Comparison of ENCODE assay signal across 8 mouse cellular contexts in genomic region chr11:82889524-82890341, GRCm38 (mm10). TPM values are rescaled to one million over a fixed set of nuclear protein-coding genes. Genes with fewer than 3 reads are reported as not detected.
DNase-seq lines count a peak whose midpoint lies in the region; ATAC-seq and TF ChIP-seq lines count a peak whose summit lies in the region.

No protein-coding gene starts in this region.

- H3K9ac ChIP-seq in forebrain, embryonic 12.5 days: peak overlapping the region; percentile 66
- H3K9ac ChIP-seq in intestine, embryonic 16.5 days (ENCODE audit: low read depth, low read length): peak overlapping the region; percentile 86
- H3K9ac ChIP-seq in lung, postnatal 0 days (replicated peaks; ENCODE audit: low read depth): peak overlapping the region; percentile 74
- peak overlapping the region; percentile 69 for H3K9ac ChIP-seq in stomach, embryonic 14.5 days (replicated peaks; ENCODE audit: low read depth, low read length)

- H3K27ac ChIP-seq in forebrain, embryonic 12.5 days: peak overlapping the region; percentile 43; the same call in 1 of the 2 replicates
- H3K27ac ChIP-seq in intestine, embryonic 16.5 days (ENCODE audit: low read length): peak overlapping the region; percentile 64
- peak overlapping the region; percentile 54 for H3K27ac ChIP-seq in lung, postnatal 0 days (ENCODE audit: low read length)
- H3K27ac ChIP-seq in stomach, embryonic 14.5 days (ENCODE audit: low read length): no peak overlapping the region; the same call in 1 of the 2 replicates

- peak; percentile 51 for DNase-seq in retina, postnatal 1 day
- DNase-seq in retina, embryonic 14.5 days (ENCODE audit: low spot score): no peak
- peak; percentile 34 for DNase-seq in lung, postnatal 0 days (ENCODE audit: low spot score)
- no peak for DNase-seq in layer of hippocampus, postnatal 14 days (ENCODE audit: low spot score in 2 of 2)

- peak overlapping the region; percentile 83 for H3K4me2 ChIP-seq in forebrain, embryonic 12.5 days
- H3K4me2 ChIP-seq in intestine, embryonic 16.5 days (ENCODE audit: low read depth, low read length): peak overlapping the region; percentile 89
- H3K4me2 ChIP-seq in lung, postnatal 0 days (replicated peaks; ENCODE audit: low read depth, low read length): peak overlapping the region; percentile 76
- peak overlapping the region; percentile 78 for H3K4me2 ChIP-seq in stomach, embryonic 14.5 days (replicated peaks; ENCODE audit: low read depth, low read length)

- 6% methylated on average over 31 of the region's 31 CpGs for WGBS in forebrain, embryonic 12.5 days
- 6% methylated on average over 30 of the region's 31 CpGs for WGBS in intestine, embryonic 16.5 days
- 2% methylated on average over 30 of the region's 31 CpGs for WGBS in lung, postnatal 0 days
- 6% methylated on average over 30 of the region's 31 CpGs for WGBS in stomach, embryonic 14.5 days

- TF ChIP-seq CTCF in lung, postnatal 0 days (IDR thresholded peaks at IDR 0.05): no peak

- peak; percentile 38 for ATAC-seq in activated CD4-positive, CD25-positive, alpha-beta regulatory T cell, adult 4 months
- peak; percentile 62 for ATAC-seq in forebrain, embryonic 12.5 days (ENCODE audit: low FRiP score)
- peak; percentile 67 for ATAC-seq in intestine, embryonic 16.5 days
- ATAC-seq in lung, postnatal 0 days: peak; percentile 32
- peak; percentile 19; the same call in 1 of the 2 replicates for ATAC-seq in stomach, embryonic 14.5 days (ENCODE audit: insufficient number of reproducible peaks, insufficient read depth, low FRiP score, low read depth)

- TF ChIP-seq EP300 in lung, postnatal 0 days (IDR thresholded peaks at IDR 0.05): no peak

- peaks cover 20% of the 10 kb centered on the region for H3K4me1 ChIP-seq in forebrain, embryonic 12.5 days
- peaks cover 14% of the 10 kb centered on the region; the same call in 1 of the 2 replicates for H3K4me1 ChIP-seq in intestine, embryonic 16.5 days (ENCODE audit: control insufficient read depth, insufficient read depth, low read length)
- peaks cover 5% of the 10 kb centered on the region; the same call in 1 of the 2 replicates for H3K4me1 ChIP-seq in lung, postnatal 0 days (ENCODE audit: insufficient read depth, low read depth, low read length)
- peaks cover 12% of the 10 kb centered on the region; the same call in 1 of the 2 replicates for H3K4me1 ChIP-seq in stomach, embryonic 14.5 days (ENCODE audit: control insufficient read depth, insufficient read depth, low read length)

- peaks cover 13% of the 10 kb centered on the region for H3K27me3 ChIP-seq in forebrain, embryonic 12.5 days
- peaks cover 5% of the 10 kb centered on the region; the same call in 1 of the 2 replicates for H3K27me3 ChIP-seq in intestine, embryonic 16.5 days (replicated peaks; ENCODE audit: control insufficient read depth, insufficient read depth, low read length)
- H3K27me3 ChIP-seq in lung, postnatal 0 days (replicated peaks; ENCODE audit: insufficient read depth, low read length): no peaks in the 10 kb centered on the region
- no peaks in the 10 kb centered on the region for H3K27me3 ChIP-seq in stomach, embryonic 14.5 days (ENCODE audit: control insufficient read depth, insufficient read depth, low read length)

- H3K36me3 ChIP-seq in forebrain, embryonic 12.5 days (replicated peaks): no peaks in the 10 kb centered on the region
- H3K36me3 ChIP-seq in intestine, embryonic 16.5 days (ENCODE audit: control insufficient read depth, insufficient read depth, low read length): no peaks in the 10 kb centered on the region
- H3K36me3 ChIP-seq in lung, postnatal 0 days (ENCODE audit: insufficient read depth, low read length): no peaks in the 10 kb centered on the region
- H3K36me3 ChIP-seq in stomach, embryonic 14.5 days (ENCODE audit: control insufficient read depth, insufficient read depth, low read length): no peaks in the 10 kb centered on the region

- H3K9me3 ChIP-seq in forebrain, embryonic 12.5 days: no peaks in the 10 kb centered on the region
- H3K9me3 ChIP-seq in intestine, embryonic 16.5 days (ENCODE audit: control insufficient read depth, low read length): no peaks in the 10 kb centered on the region
- H3K9me3 ChIP-seq in lung, postnatal 0 days (ENCODE audit: low read length): no peaks in the 10 kb centered on the region
- H3K9me3 ChIP-seq in stomach, embryonic 14.5 days (ENCODE audit: control insufficient read depth, low read depth, low read length): no peaks in the 10 kb centered on the region

- peak overlapping the region; percentile 63 for H3K4me3 ChIP-seq in forebrain, embryonic 12.5 days (replicated peaks)
- H3K4me3 ChIP-seq in intestine, embryonic 16.5 days (ENCODE audit: low read length): peak overlapping the region; percentile 67
- peak overlapping the region; percentile 64 for H3K4me3 ChIP-seq in lung, postnatal 0 days (ENCODE audit: low read depth, low read length)
- H3K4me3 ChIP-seq in stomach, embryonic 14.5 days (ENCODE audit: low read depth, low read length): peak overlapping the region; percentile 58

RNA-seq across cellular contexts. Expression of gene Rad51d, which starts 0.7 kb away (rescaled TPM):
- polyA plus RNA-seq in activated CD4-positive, CD25-positive, alpha-beta regulatory T cell, adult 4 months (2017; shearing (Covaris generic)): 10 to 100 TPM; 21.4 to 28.1 TPM
- 12.6 and 14.2 TPM in 2 replicates for polyA plus RNA-seq in forebrain, embryonic 12.5 days (2016; fragmentation: Nextera tagmentation; extraction: Ambion mirVana)
- 13.9 and 15.0 TPM in 2 replicates for polyA plus RNA-seq in intestine, embryonic 16.5 days (2015; fragmentation: Nextera tagmentation; extraction: Ambion mirVana)
- polyA plus RNA-seq in lung, postnatal 0 days (2015; fragmentation: Nextera tagmentation; extraction: Ambion mirVana): 7.3 and 8.7 TPM in 2 replicates
- 14.1 and 14.4 TPM in 2 replicates for polyA plus RNA-seq in stomach, embryonic 14.5 days (2014; fragmentation: Nextera tagmentation; extraction: Ambion mirVana)
- total RNA-seq in layer of hippocampus, postnatal 14 days (2021): 10 to 100 TPM; 12.5 to 13.2 TPM

RNA-seq across cellular contexts. Expression of gene Fndc8, which starts 2.2 kb away (rescaled TPM):
- under 1 TPM in 1 of 2 experiments, not detected in 1; 0.25 TPM for polyA plus RNA-seq in activated CD4-positive, CD25-positive, alpha-beta regulatory T cell, adult 4 months (2017; shearing (Covaris generic))
- polyA plus RNA-seq in forebrain, embryonic 12.5 days (2016; fragmentation: Nextera tagmentation; extraction: Ambion mirVana): 0.21 and 0.40 TPM in 2 replicates
- polyA plus RNA-seq in intestine, embryonic 16.5 days (2015; fragmentation: Nextera tagmentation; extraction: Ambion mirVana): 0.16 and 0.23 TPM in 2 replicates
- 0.24 and 0.27 TPM in 2 replicates for polyA plus RNA-seq in lung, postnatal 0 days (2015; fragmentation: Nextera tagmentation; extraction: Ambion mirVana)
- 0.12 and 0.34 TPM in 2 replicates for polyA plus RNA-seq in stomach, embryonic 14.5 days (2014; fragmentation: Nextera tagmentation; extraction: Ambion mirVana)
- total RNA-seq in layer of hippocampus, postnatal 14 days (2021): not detected

RNA-seq across cellular contexts. Expression of gene Nle1, which starts 18.5 kb away (rescaled TPM):
- 10 to 100 TPM; 34.6 to 37.7 TPM for polyA plus RNA-seq in activated CD4-positive, CD25-positive, alpha-beta regulatory T cell, adult 4 months (2017; shearing (Covaris generic))
- 32.3 and 37.3 TPM in 2 replicates for polyA plus RNA-seq in forebrain, embryonic 12.5 days (2016; fragmentation: Nextera tagmentation; extraction: Ambion mirVana)
- polyA plus RNA-seq in intestine, embryonic 16.5 days (2015; fragmentation: Nextera tagmentation; extraction: Ambion mirVana): 25.8 and 31.2 TPM in 2 replicates
- 9.5 and 10.8 TPM in 2 replicates for polyA plus RNA-seq in lung, postnatal 0 days (2015; fragmentation: Nextera tagmentation; extraction: Ambion mirVana)
- 30.9 and 31.6 TPM in 2 replicates for polyA plus RNA-seq in stomach, embryonic 14.5 days (2014; fragmentation: Nextera tagmentation; extraction: Ambion mirVana)
- total RNA-seq in layer of hippocampus, postnatal 14 days (2021): 10 to 100 TPM; 34.4 to 35.1 TPM

RNA-seq across cellular contexts. Expression of gene Rffl, which starts 18.7 kb away (rescaled TPM):
- polyA plus RNA-seq in activated CD4-positive, CD25-positive, alpha-beta regulatory T cell, adult 4 months (2017; shearing (Covaris generic)): 1 to 10 TPM; 7.9 to 9.4 TPM
- polyA plus RNA-seq in forebrain, embryonic 12.5 days (2016; fragmentation: Nextera tagmentation; extraction: Ambion mirVana): 16.6 and 19.1 TPM in 2 replicates
- 13.1 and 13.6 TPM in 2 replicates for polyA plus RNA-seq in intestine, embryonic 16.5 days (2015; fragmentation: Nextera tagmentation; extraction: Ambion mirVana)
- 9.2 and 10.3 TPM in 2 replicates for polyA plus RNA-seq in lung, postnatal 0 days (2015; fragmentation: Nextera tagmentation; extraction: Ambion mirVana)
- polyA plus RNA-seq in stomach, embryonic 14.5 days (2014; fragmentation: Nextera tagmentation; extraction: Ambion mirVana): 17.9 and 19.5 TPM in 2 replicates
- 10 to 100 TPM; 11.0 to 11.7 TPM for total RNA-seq in layer of hippocampus, postnatal 14 days (2021)

RNA-seq across cellular contexts. Expression of gene Unc45b, which starts 20.6 kb away (rescaled TPM):
- polyA plus RNA-seq in activated CD4-positive, CD25-positive, alpha-beta regulatory T cell, adult 4 months (2017; shearing (Covaris generic)): not detected
- polyA plus RNA-seq in forebrain, embryonic 12.5 days (2016; fragmentation: Nextera tagmentation; extraction: Ambion mirVana): 1.0 and 1.3 TPM in 2 replicates
- 2.3 and 2.6 TPM in 2 replicates for polyA plus RNA-seq in intestine, embryonic 16.5 days (2015; fragmentation: Nextera tagmentation; extraction: Ambion mirVana)
- polyA plus RNA-seq in lung, postnatal 0 days (2015; fragmentation: Nextera tagmentation; extraction: Ambion mirVana): 20.6 and 22.0 TPM in 2 replicates
- polyA plus RNA-seq in stomach, embryonic 14.5 days (2014; fragmentation: Nextera tagmentation; extraction: Ambion mirVana): 1.6 and 1.8 TPM in 2 replicates
- total RNA-seq in layer of hippocampus, postnatal 14 days (2021): 1 to 10 TPM; 4.0 to 5.8 TPM

Comparison
In these comparisons a context has a peak if more than half of its experiments do, and no peak if none do; other contexts are left out.
1. DNase-seq: peak in retina, postnatal 1 day (single experiment) and lung, postnatal 0 days (single experiment); none in retina, embryonic 14.5 days (single experiment) and layer of hippocampus, postnatal 14 days (0 of 2).
2. Peak in every context shown above with its lines, with median percentiles within 50 percentile points of each other: ATAC-seq, H3K4me2 ChIP-seq, H3K4me3 ChIP-seq and H3K9ac ChIP-seq.